Mouse (Mus musculus): ENCODE measurements around the gene Ubqln1.

DNA sequence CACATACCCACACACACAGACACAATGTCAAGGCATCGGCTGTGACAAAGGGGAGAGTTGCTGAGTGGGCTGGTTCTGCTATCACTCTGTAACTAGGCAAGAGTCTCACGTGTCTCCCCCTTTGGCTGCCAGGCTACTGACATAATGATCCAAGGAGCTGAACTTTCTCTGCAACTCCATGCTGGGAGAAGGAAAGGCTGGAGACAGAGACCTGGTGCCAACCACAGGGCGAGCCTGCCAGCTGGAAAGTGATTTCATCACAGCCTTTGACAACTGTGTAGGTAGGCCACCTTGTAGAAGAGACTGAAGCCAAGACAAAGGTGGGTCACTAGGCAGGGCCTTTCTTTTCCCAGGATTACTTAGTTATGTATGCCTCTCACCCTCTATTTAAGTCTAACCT, 18.2 kb downstream of the Ubqln1 start:
- TF ChIP-seq CTCF (IDR thresholded peaks at IDR 0.05; ENCODE audit: insufficient read depth, low read depth, low read length) (no peak), POLR2A (IDR thresholded peaks at IDR 0.05; ENCODE audit: insufficient read depth, low read depth, low read length) (no peak)

Data from olfactory bulb, adult 2 months (tissue).